In genomic region chr2:90580236-90581005, GRCm38 (mm10) we compare ENCODE assay signal across 8 mouse cellular contexts. TPM values are rescaled to one million over a fixed set of nuclear protein-coding genes. Genes with fewer than 3 reads are reported as not detected.
DNase-seq lines count a peak whose midpoint lies in the region; ATAC-seq and TF ChIP-seq lines count a peak whose summit lies in the region.

Gene Ptprj, minus strand, starts transcription at chr2:90580647.

- H3K27ac ChIP-seq in heart, embryonic 13.5 days (replicated peaks): peak within 1 kb of the TSS; percentile 74
- H3K27ac ChIP-seq in kidney, embryonic 16.5 days (ENCODE audit: low read length): peak within 1 kb of the TSS; percentile 93
- peak within 1 kb of the TSS; percentile 83 for H3K27ac ChIP-seq in liver, embryonic 12.5 days

- H3K4me2 ChIP-seq in heart, embryonic 13.5 days: peak within 1 kb of the TSS; percentile 100
- H3K4me2 ChIP-seq in kidney, embryonic 16.5 days (replicated peaks; ENCODE audit: low read depth, low read length): peak within 1 kb of the TSS; percentile 84
- H3K4me2 ChIP-seq in liver, embryonic 12.5 days: peak within 1 kb of the TSS; percentile 100
- peak within 1 kb of the TSS; percentile 84 for H3K4me2 ChIP-seq in myocyte (ENCODE audit: low read depth)

- ATAC-seq in heart, embryonic 13.5 days (ENCODE audit: extremely low read depth, insufficient number of reproducible peaks, low FRiP score, low TSS enrichment): peak; percentile 68
- peak; percentile 94 for ATAC-seq in kidney, embryonic 16.5 days (ENCODE audit: low FRiP score, low TSS enrichment)
- peak; percentile 80 for ATAC-seq in liver, embryonic 12.5 days

- H3K9me3 ChIP-seq in erythroblast, embryonic 14.5 days (ENCODE audit: control insufficient read depth, low read length): no peaks in the 10 kb centered on the region
- H3K9me3 ChIP-seq in heart, embryonic 13.5 days: no peaks in the 10 kb centered on the region
- no peaks in the 10 kb centered on the region for H3K9me3 ChIP-seq in kidney, embryonic 16.5 days (ENCODE audit: low read length)
- H3K9me3 ChIP-seq in liver, embryonic 12.5 days (replicated peaks): no peaks in the 10 kb centered on the region

- H3ac ChIP-seq in myocyte (ENCODE audit: control insufficient read depth, insufficient read length): peak within 1 kb of the TSS; percentile 91

- peaks cover 54% of the 10 kb centered on the region for H3K4me1 ChIP-seq in erythroblast, embryonic 14.5 days (ENCODE audit: control insufficient read depth)
- H3K4me1 ChIP-seq in heart, embryonic 13.5 days: peaks cover 24% of the 10 kb centered on the region
- peaks cover 25% of the 10 kb centered on the region for H3K4me1 ChIP-seq in kidney, embryonic 16.5 days (ENCODE audit: insufficient read depth, low read length)
- H3K4me1 ChIP-seq in liver, embryonic 12.5 days: peaks cover 55% of the 10 kb centered on the region

- H3K27me3 ChIP-seq in erythroblast, embryonic 14.5 days (ENCODE audit: control insufficient read depth): peaks cover 33% of the 10 kb centered on the region
- peaks cover 17% of the 10 kb centered on the region for H3K27me3 ChIP-seq in heart, embryonic 13.5 days (replicated peaks)
- H3K27me3 ChIP-seq in kidney, embryonic 16.5 days (ENCODE audit: insufficient read depth, low read length): 0 out of 2 replicates have a peak, but pooled peaks cover 2% of the 10 kb centered on the region
- peaks cover 8% of the 10 kb centered on the region; the same call in 1 of the 2 replicates for H3K27me3 ChIP-seq in liver, embryonic 12.5 days (replicated peaks)
- H3K27me3 ChIP-seq in myocyte (ENCODE audit: control insufficient read depth, insufficient read depth, insufficient read length): no peaks in the 10 kb centered on the region
- H3K27me3 ChIP-seq in splenic B cell, adult 2 months (ENCODE audit: control insufficient read depth, insufficient read depth, low read length, poor library complexity, severe bottlenecking): no peaks in the 10 kb centered on the region

- under 1% methylated on average over 93 of the region's 100 CpGs for WGBS in heart, embryonic 13.5 days
- WGBS in kidney, embryonic 16.5 days: under 1% methylated on average over 76 of the region's 100 CpGs
- under 1% methylated on average over 83 of the region's 100 CpGs for WGBS in liver, embryonic 12.5 days (ENCODE audit: insufficient replicate concordance)

- H3K36me3 ChIP-seq in erythroblast, embryonic 14.5 days (ENCODE audit: control insufficient read depth): no peaks in the 10 kb centered on the region
- H3K36me3 ChIP-seq in heart, embryonic 13.5 days: no peaks in the 10 kb centered on the region
- H3K36me3 ChIP-seq in kidney, embryonic 16.5 days (ENCODE audit: insufficient read depth, low read length): no peaks in the 10 kb centered on the region
- H3K36me3 ChIP-seq in liver, embryonic 12.5 days: no peaks in the 10 kb centered on the region
- H3K36me3 ChIP-seq in myocyte (ENCODE audit: control insufficient read depth, insufficient read depth): no peaks in the 10 kb centered on the region
- H3K36me3 ChIP-seq in splenic B cell, adult 2 months (ENCODE audit: control insufficient read depth, insufficient read depth, low read length, poor library complexity, severe bottlenecking): no peaks in the 10 kb centered on the region

- peaks cover 3% of the 10 kb centered on the region for H3K79me2 ChIP-seq in myocyte (ENCODE audit: control insufficient read depth, insufficient read depth)

- peak; percentile 49 for TF ChIP-seq POLR2A in myocyte (IDR thresholded peaks at IDR 0.05; ENCODE audit: insufficient read length, low read depth)

- DNase-seq in CD4-positive helper T cell, adult 2 months (ENCODE audit: low read depth, low spot score): peak; percentile 65
- DNase-seq in brain, adult 2 months (ENCODE audit: low read depth, low spot score): peak; percentile 81
- DNase-seq in splenic B cell, adult 2 months (ENCODE audit: low read depth, low spot score): peak; percentile 64

- peak within 1 kb of the TSS; percentile 87 for H3K9ac ChIP-seq in heart, embryonic 13.5 days
- H3K9ac ChIP-seq in kidney, embryonic 16.5 days (replicated peaks; ENCODE audit: low read length): peak within 1 kb of the TSS; percentile 91
- H3K9ac ChIP-seq in liver, embryonic 12.5 days: peak within 1 kb of the TSS; percentile 93

- peak within 1 kb of the TSS; percentile 87 for H3K4me3 ChIP-seq in erythroblast, embryonic 14.5 days (replicated peaks)
- H3K4me3 ChIP-seq in heart, embryonic 13.5 days: peak within 1 kb of the TSS; percentile 85
- H3K4me3 ChIP-seq in kidney, embryonic 16.5 days (ENCODE audit: low read length): peak within 1 kb of the TSS; percentile 89
- peak within 1 kb of the TSS; percentile 81 for H3K4me3 ChIP-seq in liver, embryonic 12.5 days
- peak within 1 kb of the TSS; percentile 46 for H3K4me3 ChIP-seq in myocyte

TF ChIP-seq in myocyte, 11 proteins besides CTCF, POLR2A, EP300 and RAD21:
- TF ChIP-seq TCF12 (IDR thresholded peaks at IDR 0.05; ENCODE audit: insufficient read depth, poor library complexity, severe bottlenecking) (no peak), MYOD1 (IDR thresholded peaks at IDR 0.05; ENCODE audit: control insufficient read depth in 1 of 3, insufficient read length in 2 of 3, low read depth in 2 of 3) (peak in 1 of 3 experiments; percentile 0)

RNA-seq across cellular contexts. Expression of gene Ptprj, which starts in this region (rescaled TPM):
- polyA plus RNA-seq in erythroblast, embryonic 14.5 days (2012): 0.01 TPM in 1 of 2 replicates, not detected in the other
- 0.84 and 1.3 TPM in 2 replicates for polyA plus RNA-seq in heart, embryonic 13.5 days (2015; fragmentation: Nextera tagmentation; extraction: Ambion mirVana)
- polyA plus RNA-seq in kidney, embryonic 16.5 days (2015; fragmentation: Nextera tagmentation; extraction: Ambion mirVana): 7.0 and 7.4 TPM in 2 replicates
- 3.0 and 3.7 TPM in 2 replicates for polyA plus RNA-seq in liver, embryonic 12.5 days (2016; fragmentation: Nextera tagmentation; extraction: Ambion mirVana)
- polyA plus RNA-seq in myocyte (2012; fragmentation: generic; extraction: Trizol): 1.6 TPM

Comparison
In these comparisons a context has a peak if more than half of its experiments do, and no peak if none do; other contexts are left out.
1. Peak in every context shown above with its lines: DNase-seq, ATAC-seq, H3K4me3 ChIP-seq and H3K27ac ChIP-seq.